Mouse (Mus musculus) adrenal gland, adult (tissue): ENCODE results near the gene Grik5.

ENCODE experiments used
- DNase-seq, 2 experiments: peaks; one replicate each; pipeline ENCODE4 v3.0.0; 2022 to 2023; ENCODE audit warnings: low spot score in 1 of 2; ENCODE audit not compliant: inconsistent age in 2 of 2

Grik5 gene

GRCm38 (mm10) chr7:25035916-25036315 is 36.2 kb downstream of the Grik5 start:
- DNase-seq: peak; percentile 50 to 85

DNA sequence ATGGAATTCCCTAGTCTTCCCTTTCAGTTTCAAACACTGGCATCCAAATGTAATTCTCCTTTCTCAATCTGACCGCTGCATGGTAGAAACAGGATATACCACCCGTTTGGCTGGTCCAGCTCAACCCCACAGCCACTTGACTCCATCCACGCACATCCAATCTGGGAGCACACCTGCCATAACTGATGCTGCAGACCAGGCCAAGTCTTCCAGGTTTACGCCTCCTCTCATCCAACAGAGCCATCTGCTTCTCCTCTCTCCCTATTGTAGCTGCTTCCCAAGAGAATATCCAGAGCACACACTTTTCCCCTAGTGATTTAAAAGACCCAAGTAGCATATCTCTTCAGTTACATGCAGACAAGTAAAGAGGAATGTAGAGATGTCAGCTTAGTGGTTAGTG is 37.4 kb downstream of the Grik5 start:
- DNase-seq: no peak

DNA sequence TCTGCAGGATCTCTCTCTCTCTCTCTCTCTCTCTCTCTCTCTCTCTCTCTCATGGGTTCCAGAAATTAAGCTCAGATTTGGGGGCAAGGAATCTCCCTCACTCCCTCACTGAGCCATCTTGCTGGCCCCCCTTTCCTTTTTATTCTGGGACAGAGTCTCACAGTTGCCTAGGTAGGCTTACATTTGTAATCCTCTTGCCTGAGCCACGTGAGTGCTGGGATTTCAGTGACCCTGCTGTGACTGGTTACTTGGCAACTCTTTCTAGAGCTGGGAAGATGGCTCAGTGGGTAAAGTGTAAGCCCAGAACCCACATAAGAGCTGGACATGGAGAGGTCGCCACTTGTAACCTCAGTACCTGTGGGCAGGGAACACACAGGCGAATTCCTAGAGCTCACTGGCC is 40.6 kb downstream of the Grik5 start:
- DNase-seq: no peak

DNA sequence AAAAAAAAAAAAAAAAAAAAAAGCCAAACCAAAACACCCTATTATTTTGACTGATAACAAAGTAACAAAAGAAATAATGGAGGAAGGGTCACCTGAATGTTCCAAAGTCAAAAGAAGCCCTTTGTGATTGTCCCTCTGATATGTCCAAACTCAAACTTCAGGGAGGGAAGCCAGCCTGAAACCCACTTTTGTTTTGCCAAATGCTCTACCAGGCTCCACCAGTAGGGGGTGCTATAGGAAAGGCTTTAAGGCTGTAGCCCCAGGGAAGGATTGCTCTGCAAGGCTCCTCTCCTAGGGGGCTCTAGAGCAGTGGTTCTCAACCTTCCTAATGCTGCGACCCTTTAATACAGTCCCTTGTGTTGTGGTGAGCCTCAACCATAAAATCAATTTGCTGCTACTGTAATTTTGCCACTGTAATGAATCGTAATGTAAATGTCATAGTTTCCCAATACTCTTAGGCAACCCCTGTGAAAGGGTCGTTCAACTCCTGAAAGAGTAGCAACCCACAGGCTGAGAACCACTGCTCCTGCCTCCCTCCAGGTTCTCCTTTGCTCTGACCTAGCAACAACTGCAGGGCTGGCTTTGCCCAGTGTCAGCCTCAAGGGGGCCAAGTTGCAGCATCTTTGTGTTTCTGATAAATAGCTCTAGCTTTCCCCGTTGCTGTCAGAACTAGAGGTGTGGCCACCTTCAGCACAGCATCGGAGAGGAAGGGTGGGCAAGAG is 42.0 kb downstream of the Grik5 start:
- DNase-seq: peak; percentile 52 to 91

DNA sequence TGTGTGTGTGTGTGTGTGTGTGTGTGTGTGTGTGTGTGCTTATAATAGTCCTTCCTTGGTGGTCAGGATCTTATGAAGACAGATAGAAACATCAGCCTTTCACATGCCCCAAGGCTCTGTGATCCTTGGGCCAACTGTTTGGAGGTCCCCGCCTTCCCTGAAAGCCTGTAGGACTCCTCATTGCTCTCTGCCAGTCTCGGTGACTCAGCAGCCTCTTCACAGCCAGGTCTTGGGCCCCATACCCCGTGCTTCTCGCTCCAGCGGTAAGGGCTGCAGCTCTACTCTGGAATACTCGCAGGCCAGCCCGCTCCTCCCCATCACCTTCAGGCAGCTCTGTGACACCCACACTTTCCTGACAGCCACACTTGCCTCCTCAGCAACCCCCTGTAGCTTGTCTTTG is 45.7 kb downstream of the Grik5 start:
- DNase-seq: peak; percentile 33 to 68

GRCm38 (mm10) chr7:25025855-25026439 is 46.2 kb downstream of the Grik5 start:
- DNase-seq: peak in 1 of 2 experiments; percentile 71

DNA sequence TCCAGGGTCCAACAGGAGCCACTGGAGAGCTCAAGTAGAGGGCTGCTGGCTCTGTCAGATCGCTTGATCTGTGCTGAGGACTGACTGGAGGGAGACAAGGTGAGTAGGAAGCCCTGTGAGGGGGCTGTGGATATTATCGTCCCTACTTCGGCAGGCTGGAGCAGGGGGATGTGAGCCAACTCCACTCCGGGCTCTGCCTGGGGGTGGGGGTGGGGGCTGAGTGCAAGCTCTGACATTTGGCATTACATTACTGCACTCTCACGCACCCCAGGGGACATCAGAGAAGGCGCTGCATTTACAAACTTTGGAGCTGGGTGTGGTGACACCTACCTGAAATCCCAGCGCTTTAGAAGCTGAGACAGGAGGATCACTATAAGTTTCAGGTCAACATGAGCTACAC is 60.6 kb downstream of the Grik5 start:
- DNase-seq: no peak

DNA sequence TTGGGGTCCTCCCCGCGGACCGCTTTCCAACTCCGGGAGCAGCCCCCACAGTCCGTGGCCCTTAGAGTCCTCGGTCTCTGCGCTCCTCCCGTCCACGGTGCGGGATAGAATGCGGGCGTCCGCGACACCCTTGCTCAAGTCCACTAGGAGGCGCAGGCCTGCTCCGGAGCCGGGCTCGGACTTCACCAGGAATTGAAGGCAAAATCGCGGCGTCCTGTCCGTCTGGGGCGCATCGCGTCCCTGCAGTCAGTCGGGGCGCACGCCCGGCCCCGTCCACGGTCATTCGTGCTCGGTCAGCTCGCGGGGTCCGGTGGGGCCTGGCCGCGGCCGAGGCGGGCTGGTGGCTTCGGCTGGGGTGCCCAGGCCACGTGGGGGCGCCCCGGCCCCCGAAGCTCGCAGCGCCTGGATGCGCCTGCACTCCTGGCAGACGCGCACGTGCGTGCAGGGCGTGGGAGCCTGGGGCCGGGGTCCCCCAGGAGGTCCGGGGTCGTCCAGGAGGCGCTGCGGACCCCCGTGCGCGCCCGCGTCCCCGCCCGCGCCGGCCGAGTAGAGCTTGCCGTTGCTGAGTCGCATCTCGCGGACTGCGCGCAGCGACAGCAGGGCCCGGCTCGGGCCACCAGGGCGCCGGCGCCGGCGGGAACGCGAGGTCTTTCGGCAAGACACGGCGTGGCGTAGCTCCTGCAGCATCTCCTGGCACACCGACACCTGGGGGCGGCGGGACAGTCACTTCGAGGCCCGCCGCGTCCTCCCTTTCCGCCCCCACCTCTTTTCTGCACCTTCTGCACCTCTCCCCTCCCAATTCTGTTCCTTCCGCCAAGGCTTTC is 61.8 kb downstream of the Grik5 start:
- peak; percentile 47 to 87 for DNase-seq

DNA sequence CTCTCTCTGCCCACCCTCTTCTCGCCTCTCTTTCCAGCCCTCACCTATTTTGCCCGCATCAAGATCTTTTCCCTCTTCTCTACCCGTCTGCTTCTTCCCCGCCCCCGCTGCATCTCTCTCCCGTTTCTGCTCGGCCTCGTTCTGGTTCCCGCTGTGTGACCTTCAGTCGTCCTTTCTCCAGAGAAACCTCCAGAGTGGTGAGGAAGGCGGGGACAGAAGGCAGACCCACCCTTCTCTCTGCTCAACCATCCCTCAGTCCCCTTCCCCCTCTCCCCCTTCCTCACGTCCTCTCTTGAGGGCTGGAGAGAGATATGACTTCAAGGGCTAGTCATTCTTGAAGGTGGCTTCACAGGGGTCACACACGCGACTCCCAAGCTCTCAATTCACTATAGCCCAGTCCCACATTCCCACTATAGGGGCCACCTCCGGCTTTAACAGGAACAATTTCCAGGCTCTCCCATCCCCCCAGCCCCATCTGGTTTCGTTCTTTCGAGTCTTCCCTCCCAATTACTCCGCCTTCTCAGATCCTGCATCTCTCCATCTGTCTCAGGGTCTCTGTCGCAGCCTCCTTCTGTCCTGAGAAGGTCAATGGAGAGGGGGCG is 62.9 kb downstream of the Grik5 start:
- peak in 1 of 2 experiments; percentile 52 for DNase-seq

GRCm38 (mm10) chr7:25008635-25009034 is 63.5 kb downstream of the Grik5 start:
- peak; percentile 82 to 95 for DNase-seq

GRCm38 (mm10) chr7:25007609-25008374 is 64.4 kb downstream of the Grik5 start:
- DNase-seq: peak in 1 of 2 experiments; percentile 67

DNA sequence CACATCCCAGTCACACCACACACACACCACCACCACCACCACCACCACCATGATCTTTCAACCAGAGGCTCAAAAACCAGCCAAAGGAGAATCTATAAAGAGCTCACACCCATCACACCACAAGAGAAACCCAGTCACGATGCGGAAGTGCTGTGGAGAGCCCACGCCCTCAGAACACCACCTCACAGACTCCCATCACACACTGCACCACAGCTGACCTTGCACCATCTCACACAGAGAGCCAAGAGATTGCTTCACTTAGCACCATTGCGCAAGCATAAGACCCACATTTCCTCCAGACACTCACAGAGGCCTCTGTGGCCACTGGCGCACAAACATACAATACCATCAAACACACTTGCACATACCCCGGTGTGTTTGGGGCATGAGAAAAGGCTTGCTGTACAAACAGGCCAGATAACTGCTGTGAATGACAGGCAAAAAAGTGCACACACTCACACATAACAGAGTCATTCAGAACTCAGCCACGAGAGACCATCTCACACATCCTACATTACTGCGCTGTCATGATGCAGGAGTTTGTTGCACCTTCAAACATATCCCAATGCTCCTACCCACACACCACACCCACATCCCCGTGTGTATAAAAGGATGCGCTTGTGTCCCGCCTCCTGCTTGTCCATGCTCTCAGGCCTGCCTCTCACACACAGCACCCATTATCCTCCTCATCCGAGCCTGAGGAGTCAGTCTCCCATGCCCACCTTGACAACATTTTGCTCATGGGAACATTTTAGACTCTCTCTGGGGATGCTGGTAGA is 65.4 kb downstream of the Grik5 start:
- peak; percentile 45 to 91 for DNase-seq

GRCm38 (mm10) chr7:25006171-25006570 is 66.0 kb downstream of the Grik5 start:
- peak in 1 of 2 experiments; percentile 64 for DNase-seq

DNA sequence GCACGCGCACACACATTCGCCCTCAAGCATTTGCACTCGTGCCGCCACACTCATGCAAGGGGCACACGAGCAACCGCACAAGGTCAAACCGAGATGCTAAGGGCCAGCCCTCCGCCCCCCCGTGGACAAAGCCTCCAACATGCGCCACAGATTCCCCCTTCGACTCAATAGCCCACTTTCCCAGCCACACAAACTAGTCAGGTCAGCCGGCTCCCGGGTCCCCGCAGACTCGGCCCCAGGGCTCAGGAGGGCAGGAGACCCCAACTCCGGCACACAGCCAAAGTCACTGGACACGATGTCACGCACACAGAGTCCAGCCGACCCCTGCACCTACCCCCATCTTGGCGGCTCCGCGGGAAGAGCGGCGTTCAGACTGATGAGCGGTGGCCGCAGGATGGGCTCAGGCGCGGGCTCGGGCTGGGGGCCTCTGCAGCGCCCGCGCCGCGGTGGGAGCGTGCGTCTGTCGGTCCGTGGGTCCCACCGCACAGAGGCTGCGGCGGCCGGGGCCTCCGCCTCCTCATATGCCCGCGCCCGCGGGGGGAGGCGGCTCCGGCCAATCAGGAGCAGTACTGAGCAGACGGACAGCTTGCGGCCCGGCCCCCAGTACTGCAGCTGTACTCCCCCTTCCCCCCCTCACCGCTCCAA is 66.6 kb downstream of the Grik5 start, which contains the start of gene Atp1a3:
TSS of gene Atp1a3 (minus strand) at position 538 of the 645 bp plus-strand sequence.
- peak; percentile 63 to 84 for DNase-seq

DNA sequence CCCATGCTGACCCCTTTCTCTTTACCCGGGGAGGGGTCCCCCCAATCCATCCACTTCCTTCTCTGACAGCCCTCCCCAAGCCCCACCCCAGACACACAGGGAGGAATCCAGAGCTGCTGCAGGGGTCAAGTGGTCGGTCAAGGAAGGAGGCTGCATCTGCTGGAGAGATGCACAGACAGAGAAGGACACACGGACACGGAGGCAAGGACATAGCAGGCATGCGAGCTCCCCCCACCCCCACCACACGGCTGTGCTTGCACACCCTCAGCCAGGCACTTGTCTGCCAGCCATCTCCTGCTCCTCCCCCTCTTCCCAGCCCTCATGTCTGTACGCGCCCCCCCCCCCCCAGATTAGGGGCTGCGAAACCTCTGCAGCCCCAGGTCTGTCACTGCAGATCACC is 67.3 kb downstream of the Grik5 start:
- no peak for DNase-seq

- no peak for DNase-seq
Observed at GRCm38 (mm10) chr7:25003820-25004388, 68.2 kb downstream of the Grik5 start.

GRCm38 (mm10) chr7:25003291-25003690 is 68.9 kb downstream of the Grik5 start:
- DNase-seq: no peak

GRCm38 (mm10) chr7:25000711-25001110 is 71.4 kb downstream of the Grik5 start:
- no peak for DNase-seq

DNA sequence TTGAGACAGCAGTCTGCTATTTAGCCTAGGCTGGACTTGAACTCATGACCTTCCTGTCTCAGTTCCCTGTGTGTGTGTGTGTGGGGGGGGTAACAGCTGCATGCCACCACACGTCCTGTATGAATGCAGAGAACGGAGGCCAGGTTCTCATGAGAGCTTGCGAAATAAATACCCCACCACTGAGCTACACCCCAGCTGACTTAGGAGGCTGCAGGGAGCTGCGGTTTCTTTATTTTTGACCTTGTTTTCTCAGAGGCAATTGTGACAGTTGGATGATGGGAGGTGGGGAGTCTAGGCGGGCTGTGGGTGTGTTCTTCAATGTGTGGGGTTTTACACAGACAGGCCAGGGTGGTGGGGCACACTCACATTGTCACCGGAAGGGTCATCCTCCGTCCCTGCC is 71.9 kb downstream of the Grik5 start:
- no peak for DNase-seq
